In genomic region chr6:73020061-73020460, GRCm38 (mm10) we compare ENCODE assay signal across 9 mouse cellular contexts.
DNase-seq lines count a peak whose midpoint lies in the region; ATAC-seq and TF ChIP-seq lines count a peak whose summit lies in the region.
"Had no signal": no experiment of that assay in that cellular context is flagged by ENCODE, and none has a peak within 500 bp of the region (broad histone marks: within the 10 kb centered on the region; RNA-seq: fewer than 3 reads in every experiment).

No protein-coding gene starts in this region.

- TF ChIP-seq CTCF in heart, adult 2 months (IDR thresholded peaks at IDR 0.05): peak; percentile 81

- H3K9me3 ChIP-seq in midbrain, embryonic 14.5 days (ENCODE audit: control insufficient read depth, low read length): no peaks in the 10 kb centered on the region
- H3K9me3 ChIP-seq in midbrain, embryonic 16.5 days (replicated peaks; ENCODE audit: control insufficient read depth, low read length, poor library complexity, severe bottlenecking): no peaks in the 10 kb centered on the region
- H3K9me3 ChIP-seq: liver, embryonic 13.5 days had no signal

- no peak overlapping the region for H3K9ac ChIP-seq in heart, adult 2 months (ENCODE audit: low read depth, low read length)
- no peak overlapping the region for H3K9ac ChIP-seq in midbrain, embryonic 14.5 days (replicated peaks; ENCODE audit: low read length)
- H3K9ac ChIP-seq in midbrain, embryonic 16.5 days (ENCODE audit: low read depth, low read length): no peak overlapping the region
- H3K9ac ChIP-seq: liver, embryonic 13.5 days had no signal

- intact Hi-C loops in heart, adult 2 months (cut with DNase I): loop anchor here (1.0 to 5.0 kb wide), 2 partner anchors 80 to 132 kb away; no protein-coding TSS in a partner anchor

- TF ChIP-seq POLR2A in heart, adult 2 months (IDR thresholded peaks at IDR 0.05; ENCODE audit: insufficient read depth, low read depth, low read length): no peak

- TF ChIP-seq EP300 in heart, adult 2 months (IDR thresholded peaks at IDR 0.05; ENCODE audit: insufficient read depth, low read depth, low read length): no peak

- H3K4me3 ChIP-seq in heart, adult 2 months: no peak overlapping the region
- H3K4me3 ChIP-seq in midbrain, embryonic 14.5 days (replicated peaks; ENCODE audit: low read depth, low read length): no peak overlapping the region
- no peak overlapping the region for H3K4me3 ChIP-seq in midbrain, embryonic 16.5 days (ENCODE audit: low read depth, low read length)
- H3K4me3 ChIP-seq: liver, embryonic 13.5 days had no signal

- H3K27me3 ChIP-seq in heart, adult 2 months (ENCODE audit: control insufficient read depth, insufficient read depth, low read length): no peaks in the 10 kb centered on the region
- H3K27me3 ChIP-seq in midbrain, embryonic 14.5 days (ENCODE audit: control insufficient read depth, insufficient read depth, low read length): no peaks in the 10 kb centered on the region
- no peaks in the 10 kb centered on the region for H3K27me3 ChIP-seq in midbrain, embryonic 16.5 days (ENCODE audit: control insufficient read depth, insufficient read depth, low read depth, low read length)
- H3K27me3 ChIP-seq: liver, embryonic 13.5 days had no signal

- H3K4me1 ChIP-seq in heart, adult 2 months (ENCODE audit: control insufficient read depth, insufficient read depth, low read length): no peaks in the 10 kb centered on the region
- H3K4me1 ChIP-seq in midbrain, embryonic 14.5 days (ENCODE audit: control insufficient read depth, insufficient read depth, low read length): no peaks in the 10 kb centered on the region
- H3K4me1 ChIP-seq in midbrain, embryonic 16.5 days (ENCODE audit: control insufficient read depth, insufficient read depth, low read length): no peaks in the 10 kb centered on the region
- H3K4me1 ChIP-seq: liver, embryonic 13.5 days had no signal

- no peak for ATAC-seq in midbrain, embryonic 14.5 days (ENCODE audit: low FRiP score, low TSS enrichment)
- ATAC-seq in midbrain, embryonic 16.5 days: no peak
- ATAC-seq in common myeloid progenitor, adult 5-6 weeks (replicated peaks; ENCODE audit: low read depth, poor library complexity, severe bottlenecking): peak; percentile 82

- WGBS in heart, adult 2 months: 9% methylated on average over 3 of the region's 3 CpGs
- WGBS in midbrain, embryonic 14.5 days: 5% methylated on average over 3 of the region's 3 CpGs
- WGBS in midbrain, embryonic 16.5 days: under 1% methylated on average over 3 of the region's 3 CpGs

- H3K79me2 ChIP-seq in heart, adult 2 months (replicated peaks; ENCODE audit: control insufficient read depth, insufficient read depth, low read length): no peaks in the 10 kb centered on the region

- no peaks in the 10 kb centered on the region for H3K36me3 ChIP-seq in heart, adult 2 months (ENCODE audit: control insufficient read depth, insufficient read depth, low read length)
- H3K36me3 ChIP-seq in midbrain, embryonic 14.5 days (ENCODE audit: control insufficient read depth, insufficient read depth, low read length): no peaks in the 10 kb centered on the region
- H3K36me3 ChIP-seq in midbrain, embryonic 16.5 days (ENCODE audit: control insufficient read depth, insufficient read depth, low read length): no peaks in the 10 kb centered on the region
- H3K36me3 ChIP-seq: liver, embryonic 13.5 days had no signal

- H3K4me2 ChIP-seq in midbrain, embryonic 14.5 days (ENCODE audit: low read length): no peak overlapping the region
- no peak overlapping the region for H3K4me2 ChIP-seq in midbrain, embryonic 16.5 days (ENCODE audit: low read length)
- H3K4me2 ChIP-seq: liver, embryonic 13.5 days had no signal

- DNase-seq in heart, adult 2 months: no peak
- DNase-seq in heart, postnatal 4 days: no peak
- DNase-seq in midbrain, embryonic 14.5 days: peak; percentile 63
- peak; percentile 39 for DNase-seq in thymus, postnatal 14 days
- DNase-seq in heart, adult 11 months: no peak
- DNase-seq in gastrocnemius, adult 18-20 months (ENCODE audit: low spot score): no peak
- DNase-seq: liver, embryonic 13.5 days had no signal

- no peak overlapping the region for H3K27ac ChIP-seq in heart, adult 2 months
- no peak overlapping the region for H3K27ac ChIP-seq in midbrain, embryonic 14.5 days (replicated peaks; ENCODE audit: low read depth, low read length)
- no peak overlapping the region for H3K27ac ChIP-seq in midbrain, embryonic 16.5 days (ENCODE audit: low read length)
- H3K27ac ChIP-seq: liver, embryonic 13.5 days had no signal

Comparison
In these comparisons a context has a peak if more than half of its experiments do, and no peak if none do; other contexts are left out.
1. DNase-seq: peak in midbrain, embryonic 14.5 days (single experiment) and thymus, postnatal 14 days (single experiment); none in heart, adult 2 months (0 of 2), heart, postnatal 4 days (single experiment), heart, adult 11 months (single experiment) and gastrocnemius, adult 18-20 months (single experiment).